Mouse (Mus musculus) left cerebral cortex, postnatal 36 days (tissue): ENCODE data around the gene Gtpbp3. TPM values are rescaled to one million over a fixed set of nuclear protein-coding genes. Genes with fewer than 3 reads are reported as not detected.

Experiments used
- DNase-seq, 2 experiments: peaks; one replicate each; pipeline ENCODE4 v3.0.0; 2021 to 2022; ENCODE audit warnings: low spot score in 2 of 2, mixed read lengths in 1 of 2
- intact Hi-C: fragments of 180-260 bp; cut with DNase I; formaldehyde crosslinking; loops from one replicate; pipeline ENCODE4 v1.15.1; 2025
- total RNA-seq, 2 experiments: library from RNA; stranded (reverse); gene quantifications; 2 replicates each; pipeline ENCODE4 v1.2.3; 2021

Gtpbp3 gene
- total RNA-seq: 10 to 100 TPM; 34.2 to 36.0 TPM

GRCm38 (mm10) chr8:71487691-71488445 is at the start of gene Gtpbp3:
TSS of gene Gtpbp3 (plus strand) at chr8:71488103.
- DNase-seq: peak; percentile 78 to 81
- intact Hi-C loops: loop anchor here (1.0 kb wide), 1 partner anchor 19 kb away; no protein-coding TSS in a partner anchor

DNA sequence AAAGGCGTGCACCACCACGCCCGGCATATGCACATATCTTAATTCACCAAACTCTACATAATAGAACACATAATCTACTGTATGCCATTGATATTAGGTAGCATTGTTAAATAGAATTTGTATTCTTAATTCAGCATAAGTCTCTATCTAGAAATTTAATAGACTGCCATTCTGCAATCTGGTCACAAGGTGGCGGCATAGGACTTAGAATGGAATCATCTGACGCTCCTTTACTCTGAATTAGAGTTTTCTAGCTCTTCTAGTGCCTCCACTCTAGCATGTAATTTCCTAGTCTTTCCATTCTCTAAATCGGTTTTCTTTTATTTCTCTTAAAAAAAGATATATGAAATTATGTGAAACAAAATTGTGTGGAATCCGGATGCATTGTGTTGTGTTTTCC is 46.5 kb upstream of the Gtpbp3 start:
- no peak for DNase-seq
- intact Hi-C loops: loop anchor here (2.0 kb wide), 1 partner anchor 79 kb away; no protein-coding TSS in a partner anchor

DNA sequence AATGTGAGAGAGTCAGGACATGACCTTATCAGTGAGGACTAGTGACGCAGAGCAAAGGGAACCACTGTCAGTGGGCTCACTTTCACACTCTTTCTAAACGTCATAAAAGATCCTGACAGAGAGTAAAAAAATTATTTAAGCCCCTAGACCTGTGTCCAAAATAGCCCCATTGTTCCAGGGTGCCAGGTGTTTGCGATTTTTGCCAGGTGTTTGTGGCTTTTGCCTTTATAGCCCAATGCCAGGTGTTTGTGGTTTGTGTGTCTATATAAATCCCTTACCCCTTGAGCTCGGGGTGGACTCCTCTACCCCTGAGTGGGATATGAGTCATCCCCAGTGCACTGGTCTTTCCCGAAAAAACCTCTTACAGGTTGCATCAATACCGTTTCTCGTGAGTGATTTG is 42.8 kb upstream of the Gtpbp3 start:
- no peak for DNase-seq
- intact Hi-C loops: no loop called here

GRCm38 (mm10) chr8:71451337-71451736 is 36.6 kb upstream of the Gtpbp3 start:
- intact Hi-C loops: no loop called here
- peak in 1 of 2 experiments; percentile 0 for DNase-seq

GRCm38 (mm10) chr8:71451777-71452176 is 36.1 kb upstream of the Gtpbp3 start:
- no peak for DNase-seq
- intact Hi-C loops: no loop called here

GRCm38 (mm10) chr8:71452669-71453068 is 35.2 kb upstream of the Gtpbp3 start:
- intact Hi-C loops: no loop called here
- DNase-seq: peak in 1 of 2 experiments; percentile 1

DNA sequence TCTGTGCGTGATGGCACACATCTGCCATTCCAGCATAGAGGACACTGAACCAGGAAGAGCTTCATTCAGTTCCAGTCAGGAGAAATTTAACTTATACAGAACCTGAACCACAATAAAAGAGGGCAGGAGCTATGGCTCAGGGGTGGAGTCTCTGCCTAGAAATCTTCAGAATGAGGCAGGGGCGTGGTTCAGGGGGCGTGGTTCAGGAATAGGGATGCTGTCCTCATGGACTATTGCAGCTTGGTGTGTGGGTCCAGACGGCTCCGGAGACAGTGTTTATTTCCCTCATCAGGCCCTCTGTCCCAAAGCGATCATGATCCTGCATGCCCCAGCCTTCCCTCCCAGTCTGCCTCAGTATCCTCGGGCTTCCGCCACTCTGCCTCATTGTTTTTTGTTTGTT is 33.2 kb upstream of the Gtpbp3 start:
- intact Hi-C loops: no loop called here
- DNase-seq: peak in 1 of 2 experiments; percentile 1

- intact Hi-C loops: no loop called here
- peak in 1 of 2 experiments; percentile 2 for DNase-seq
These were observed 31.0 kb upstream of the Gtpbp3 start for GRCm38 (mm10) chr8:71456906-71457305.

GRCm38 (mm10) chr8:71457659-71458270 is 30.1 kb upstream of the Gtpbp3 start:
- peak in 1 of 2 experiments; percentile 4 for DNase-seq
- intact Hi-C loops: no loop called here

DNA sequence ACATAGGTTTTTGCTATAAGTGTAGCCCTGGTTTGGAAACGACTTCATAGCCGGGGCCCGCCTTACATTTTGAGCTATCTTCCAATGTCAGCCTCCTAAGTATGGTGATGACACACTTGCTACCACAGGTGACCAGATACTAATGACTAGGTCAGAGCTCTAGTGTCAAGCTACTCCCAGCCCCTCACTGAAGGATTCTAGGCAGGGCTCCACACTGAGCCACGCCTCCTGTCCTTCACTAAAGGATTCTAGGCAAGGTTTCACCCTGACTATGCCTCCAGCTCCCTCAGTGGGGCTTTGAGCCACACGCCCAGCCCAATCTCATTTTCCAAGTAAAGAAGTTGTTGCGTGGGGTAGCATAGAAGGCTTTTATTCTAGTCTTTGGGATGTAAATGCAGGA is 27.2 kb upstream of the Gtpbp3 start:
- intact Hi-C loops: loop anchor here (5.0 kb wide), 2 partner anchors 82 to 553 kb away; partner anchors contain the start of genes Map1s and Mvb12a
- DNase-seq: no peak

DNA sequence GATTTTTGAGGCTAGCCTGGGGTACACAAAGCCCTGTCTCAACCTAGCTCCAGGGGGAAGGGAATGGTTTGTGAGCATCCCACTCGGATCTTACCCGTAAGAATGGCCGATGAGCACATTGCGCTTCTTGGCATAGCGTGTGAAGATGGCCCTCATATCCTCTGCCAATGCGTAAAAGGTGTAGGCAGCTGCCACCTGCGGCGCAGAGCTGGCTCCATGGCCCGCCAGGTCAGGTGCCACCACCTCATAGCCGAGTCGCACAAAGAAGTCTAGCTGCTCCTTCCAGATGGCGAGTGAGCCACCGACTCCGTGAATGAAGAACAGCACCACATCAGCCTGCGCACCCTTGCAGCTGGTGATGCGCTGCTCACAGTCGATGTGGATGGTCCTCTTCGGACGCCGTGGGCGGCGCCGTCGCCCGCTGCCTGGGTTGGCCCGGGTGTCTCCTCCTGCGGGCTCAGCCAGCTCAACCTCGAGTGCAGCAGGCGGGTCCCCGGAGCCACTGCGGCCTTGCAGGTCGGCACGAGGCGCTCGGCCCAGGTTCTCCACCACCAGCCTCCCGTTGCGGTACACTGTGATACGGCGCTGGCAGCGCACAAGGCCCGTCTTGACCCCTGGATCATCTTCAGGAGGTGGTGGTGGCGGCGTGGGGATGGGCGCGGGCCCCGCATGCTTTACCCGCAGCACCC is 26.6 kb upstream of the Gtpbp3 start:
- intact Hi-C loops: loop anchor here (5.0 kb wide), 2 partner anchors 81 to 554 kb away; partner anchors contain the start of genes Map1s and Mvb12a
- no peak for DNase-seq

DNA sequence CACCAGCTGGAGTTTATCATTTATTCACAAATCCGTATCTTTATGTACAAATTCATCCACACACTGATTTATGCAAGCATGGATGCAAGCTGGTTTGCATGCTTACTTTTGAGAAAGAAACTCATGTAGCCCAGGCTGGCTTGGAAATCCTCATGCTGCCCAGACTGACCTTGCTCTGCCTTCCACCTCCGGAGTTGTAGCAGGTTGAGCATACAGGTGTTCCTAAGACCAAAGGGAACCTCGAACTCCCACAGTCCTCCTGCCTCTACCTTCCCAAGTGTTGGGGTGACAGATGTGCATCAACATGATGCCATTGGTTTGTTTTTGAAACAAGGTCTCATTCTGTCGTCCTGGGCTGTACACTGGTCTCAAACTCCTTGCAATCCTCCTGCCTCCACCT is 25.7 kb upstream of the Gtpbp3 start:
- DNase-seq: no peak
- intact Hi-C loops: loop anchor here (5.0 kb wide), 2 partner anchors 80 to 555 kb away; partner anchors contain the start of genes Map1s and Mvb12a

DNA sequence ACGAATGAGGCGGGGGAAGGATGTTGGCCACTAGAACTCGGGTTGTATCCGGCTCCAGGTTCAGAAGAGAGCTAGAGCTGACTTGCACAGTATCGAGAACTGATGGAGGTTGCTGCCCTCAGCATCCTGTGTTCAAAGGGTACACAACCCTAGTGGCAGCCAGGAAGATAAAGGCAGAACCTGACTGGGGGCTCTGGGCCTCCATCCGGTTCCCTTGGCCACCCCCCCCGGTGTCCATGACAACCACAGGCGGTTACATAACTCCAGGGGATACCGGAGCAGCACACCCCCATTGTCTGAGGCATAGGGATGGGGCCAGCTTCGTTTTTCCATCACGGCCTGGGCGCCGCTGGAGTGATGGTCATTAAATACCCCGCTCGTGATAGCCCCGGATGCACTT is 25.1 kb upstream of the Gtpbp3 start:
- intact Hi-C loops: loop anchor here (5.0 kb wide), 2 partner anchors 80 to 555 kb away; partner anchors contain the start of genes Map1s and Mvb12a

DNA sequence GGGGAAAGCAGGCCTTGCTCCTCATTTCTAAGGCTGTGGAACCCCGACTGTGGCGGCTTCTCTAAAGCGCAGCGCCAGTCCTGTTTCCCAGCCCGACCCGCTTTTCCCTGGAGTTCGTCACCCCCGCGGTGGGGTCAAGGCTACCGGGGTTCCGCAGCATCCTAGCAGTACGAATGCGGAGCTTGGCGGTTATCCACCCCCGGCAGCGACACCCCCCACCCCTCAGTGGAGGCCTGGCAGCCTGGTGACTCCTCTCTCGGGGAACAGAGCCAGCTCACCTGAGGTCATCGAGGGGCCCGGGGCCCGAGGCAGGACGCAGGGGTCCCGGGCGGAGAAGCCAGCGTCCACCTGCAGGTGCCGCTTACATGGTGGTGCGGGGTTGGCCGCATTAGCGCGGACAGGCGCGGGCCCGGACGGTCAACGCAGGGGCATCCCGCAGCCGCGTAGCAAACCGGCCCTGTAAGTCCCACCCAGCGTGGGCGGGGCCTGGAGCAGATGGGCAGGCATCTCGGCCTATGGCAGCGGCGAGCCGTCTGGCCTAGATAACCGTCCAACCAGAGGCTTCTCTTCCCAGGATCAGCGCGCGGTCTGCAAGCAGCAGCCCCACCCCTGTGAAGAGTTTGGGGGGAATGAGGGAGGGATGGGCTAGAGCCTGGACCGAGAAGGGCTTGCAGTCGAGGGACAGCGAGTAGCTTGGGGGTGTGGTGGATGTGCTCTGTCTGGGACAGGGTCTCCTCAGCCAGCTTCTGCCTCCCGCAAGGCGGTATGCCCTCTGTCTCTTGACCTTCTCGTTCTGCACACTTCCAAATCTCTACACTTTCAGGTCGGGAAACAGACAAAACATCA is 24.5 kb upstream of the Gtpbp3 start, which contains the start of gene Abhd8:
Gene Abhd8, minus strand, starts transcription at position 468 of the 846 bp plus-strand sequence.
- intact Hi-C loops: loop anchor here (5.0 kb wide), 2 partner anchors 79 to 556 kb away; partner anchors contain the start of genes Map1s and Mvb12a
- DNase-seq: peak; percentile 98 to 99

More for the DNA sequence above, 25.1 kb upstream of the Gtpbp3 start:
- peak; percentile 68 to 73 for DNase-seq

GRCm38 (mm10) chr8:71464513-71465500 is 23.1 kb upstream of the Gtpbp3 start, which contains the start of gene Mrpl34:
TSS of gene Mrpl34 (plus strand) at chr8:71464959.
- peak; percentile 98 for DNase-seq
- intact Hi-C loops: loop anchor here (5.0 kb wide), 2 partner anchors 77 to 558 kb away; partner anchors contain the start of genes Map1s and Mvb12a

DNA sequence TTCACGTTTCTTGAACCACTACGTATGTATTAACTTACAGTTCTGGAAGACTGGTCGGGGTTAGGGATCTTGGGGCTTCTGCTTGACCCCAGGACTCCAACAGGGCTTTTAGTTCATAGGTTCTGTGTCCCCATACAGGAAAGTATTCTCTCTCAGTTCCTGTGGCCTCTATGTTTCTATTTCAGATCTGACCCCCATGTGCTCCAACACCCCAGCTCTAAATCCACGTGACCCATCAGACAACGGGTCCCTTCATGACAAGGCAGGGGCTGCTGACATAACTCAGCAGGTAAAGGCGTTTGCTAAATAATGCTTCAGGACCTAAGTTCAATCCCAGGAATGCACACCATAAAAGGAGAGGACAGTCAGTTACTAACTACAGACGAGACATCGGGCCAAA is 22.2 kb upstream of the Gtpbp3 start:
- DNase-seq: no peak

GRCm38 (mm10) chr8:71466198-71466597 is 21.7 kb upstream of the Gtpbp3 start:
- DNase-seq: no peak
- intact Hi-C loops: no loop called here

More for the DNA sequence above, 22.2 kb upstream of the Gtpbp3 start:
- intact Hi-C loops: no loop called here

DNA sequence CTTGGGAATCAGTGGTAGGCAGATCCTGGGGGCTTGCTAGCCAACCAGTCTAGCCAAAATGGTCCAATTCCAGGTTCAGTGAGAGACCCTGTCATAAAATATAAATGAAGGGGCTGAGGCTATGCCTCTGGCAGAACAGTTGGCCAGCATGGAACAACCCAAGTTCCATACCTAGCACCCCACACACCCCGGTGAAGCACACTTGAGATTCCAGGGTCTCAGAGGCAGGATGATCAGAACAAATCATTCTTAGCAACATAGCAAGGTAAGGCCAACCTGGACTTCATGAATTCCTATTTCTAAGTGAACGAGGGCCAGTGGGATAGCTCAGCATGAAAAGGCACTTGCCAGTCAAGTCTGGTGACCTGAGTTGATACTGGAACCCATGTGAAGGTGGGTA is 20.7 kb upstream of the Gtpbp3 start:
- DNase-seq: no peak
- intact Hi-C loops: no loop called here
